Mouse (Mus musculus): Measurements from ENCODE around the gene Ppp1r18. TPM values are rescaled to one million over a fixed set of nuclear protein-coding genes. Genes with fewer than 3 reads are reported as not detected.

The Ppp1r18 gene
- polyA plus RNA-seq (2017; shearing (Covaris generic)), result 388 TPM

GRCm38 (mm10) chr17:35865481-35866280, at the start of gene Ppp1r18:
Gene Ppp1r18, plus strand, starts transcription at chr17:35865593.

GRCm38 (mm10) chr17:35821439-35822430, 43.7 kb upstream of the Ppp1r18 start, which contains the start of gene Ier3:
Gene Ier3, plus strand, starts transcription at chr17:35821684.

GRCm38 (mm10) chr17:35822964-35823937, 42.1 kb upstream of the Ppp1r18 start, which contains the start of gene Flot1:
Gene Flot1, plus strand, starts transcription at chr17:35823230.

GRCm38 (mm10) chr17:35838122-35838544, 27.3 kb upstream of the Ppp1r18 start, which contains the start of gene Tubb5:
Gene Tubb5, minus strand, starts transcription at chr17:35838306.

GRCm38 (mm10) chr17:35841076-35841950, 24.1 kb upstream of the Ppp1r18 start, which contains the start of gene Mdc1:
Gene Mdc1, plus strand, starts transcription at chr17:35841515.

GRCm38 (mm10) chr17:35861198-35861857, 4.1 kb upstream of the Ppp1r18 start, which contains the start of gene Nrm:
Gene Nrm, plus strand, starts transcription at chr17:35861318.

GRCm38 (mm10) chr17:35879245-35880057, 14.1 kb downstream of the Ppp1r18 start, which contains the start of gene Dhx16:
Gene Dhx16, plus strand, starts transcription at chr17:35879819.

GRCm38 (mm10) chr17:35896781-35897643, 31.6 kb downstream of the Ppp1r18 start, which contains the start of gene 2310061I04Rik:
Gene 2310061I04Rik, minus strand, starts transcription at chr17:35897431.

GRCm38 (mm10) chr17:35909919-35910369, 44.6 kb downstream of the Ppp1r18 start, which contains the start of gene Atat1:
Gene Atat1, minus strand, starts transcription at chr17:35910075.

GRCm38 (mm10) chr17:35916297-35917142, 51.1 kb downstream of the Ppp1r18 start, which contains the start of the genes Mrps18b and Ppp1r10:
Gene Mrps18b, minus strand, starts transcription at chr17:35916389.
Gene Ppp1r10, plus strand, starts transcription at chr17:35916434.

Other genes starting within 250 kb of the Ppp1r18 start
- gene Gm9573, start 239.0 kb upstream of the Ppp1r18 start, polyA plus RNA-seq (2017; shearing (Covaris generic)), result not detected
- gene Mucl3, start 221.9 kb upstream of the Ppp1r18 start, polyA plus RNA-seq (2017; shearing (Covaris generic)), result 0.48 TPM
- gene Vars2, start 198.0 kb upstream of the Ppp1r18 start, polyA plus RNA-seq (2017; shearing (Covaris generic)), result 11.9 TPM
- gene Gtf2h4, start 191.9 kb upstream of the Ppp1r18 start, polyA plus RNA-seq (2017; shearing (Covaris generic)), result 18.6 TPM
- 10.4 TPM for gene Ddr1, start 161.0 kb upstream of the Ppp1r18 start, polyA plus RNA-seq (2017; shearing (Covaris generic))
- 50.6 TPM for gene Ier3, start 43.9 kb upstream of the Ppp1r18 start, polyA plus RNA-seq (2017; shearing (Covaris generic))
- gene Flot1, start 42.4 kb upstream of the Ppp1r18 start, polyA plus RNA-seq (2017; shearing (Covaris generic)), result 65.4 TPM
- 65.8 TPM for gene Tubb5, start 27.3 kb upstream of the Ppp1r18 start, polyA plus RNA-seq (2017; shearing (Covaris generic))
- gene Mdc1, start 24.1 kb upstream of the Ppp1r18 start, polyA plus RNA-seq (2017; shearing (Covaris generic)), result 9.3 TPM
- 33.0 TPM for gene Nrm, start 4.3 kb upstream of the Ppp1r18 start, polyA plus RNA-seq (2017; shearing (Covaris generic))
- 63.9 TPM for gene Dhx16, start 14.2 kb downstream of the Ppp1r18 start, polyA plus RNA-seq (2017; shearing (Covaris generic))
- 37.3 TPM for gene 2310061I04Rik, start 31.8 kb downstream of the Ppp1r18 start, polyA plus RNA-seq (2017; shearing (Covaris generic))
- gene Atat1, start 44.5 kb downstream of the Ppp1r18 start, polyA plus RNA-seq (2017; shearing (Covaris generic)), result 6.7 TPM
- gene Mrps18b, start 50.8 kb downstream of the Ppp1r18 start, polyA plus RNA-seq (2017; shearing (Covaris generic)), result 96.6 TPM
- 52.3 TPM for gene Ppp1r10, start 50.8 kb downstream of the Ppp1r18 start, polyA plus RNA-seq (2017; shearing (Covaris generic))
- gene Abcf1, start 104.2 kb downstream of the Ppp1r18 start, polyA plus RNA-seq (2017; shearing (Covaris generic)), result 138 TPM
- gene Gnl1, start 114.3 kb downstream of the Ppp1r18 start, polyA plus RNA-seq (2017; shearing (Covaris generic)), result 69.5 TPM
- 27.8 TPM for gene Prr3, start 114.6 kb downstream of the Ppp1r18 start, polyA plus RNA-seq (2017; shearing (Covaris generic))
- 7.9 TPM for gene H2-T24, start 155.0 kb downstream of the Ppp1r18 start, polyA plus RNA-seq (2017; shearing (Covaris generic))
- 468 TPM for gene H2-T23, start 167.3 kb downstream of the Ppp1r18 start, polyA plus RNA-seq (2017; shearing (Covaris generic))
- gene H2-T22, start 177.2 kb downstream of the Ppp1r18 start, polyA plus RNA-seq (2017; shearing (Covaris generic)), result 180 TPM
- 0.69 TPM for gene Gm6034, start 177.4 kb downstream of the Ppp1r18 start, polyA plus RNA-seq (2017; shearing (Covaris generic))
- gene Gm11127, start 192.8 kb downstream of the Ppp1r18 start, polyA plus RNA-seq (2017; shearing (Covaris generic)), result not detected

Measured in effector memory CD4-positive, alpha-beta T cell, adult 7 months (primary cell).